Mouse (Mus musculus) frontal cortex, postnatal 36 days (tissue): ENCODE data around the gene Olfr1002.
"Not testable (repeated sequence)": the region's sequence is repeated elsewhere in the genome, so short reads cannot be mapped to it uniquely, and the experiment has no call there.

Source experiments
- DNase-seq, 2 experiments: peaks; one replicate each; pipeline ENCODE4 v3.0.0; 2022; ENCODE audit warnings: low spot score in 2 of 2

The Olfr1002 gene

DNA sequence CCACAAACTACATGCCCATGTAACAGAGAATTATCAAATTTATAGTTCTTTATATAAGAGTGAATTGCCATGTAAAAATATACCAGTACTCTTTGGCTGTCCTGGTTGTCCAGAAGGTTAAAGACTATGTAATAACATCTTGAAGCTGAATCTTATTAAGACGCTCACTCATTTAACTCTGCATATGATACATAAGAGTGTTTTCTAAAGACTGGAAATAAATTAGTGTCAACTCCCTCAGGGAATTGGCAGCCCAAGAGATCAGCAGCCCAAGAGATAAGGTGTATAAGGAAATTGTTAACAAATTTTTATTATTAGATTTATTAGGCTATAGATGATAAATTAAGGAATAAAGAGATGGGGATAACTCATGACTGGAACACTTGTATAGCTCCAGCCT, at the start of gene Olfr1002:
TSS of gene Olfr1002 (minus strand) at position 101 of the 400 bp plus-strand sequence.
- DNase-seq = no peak

DNA sequence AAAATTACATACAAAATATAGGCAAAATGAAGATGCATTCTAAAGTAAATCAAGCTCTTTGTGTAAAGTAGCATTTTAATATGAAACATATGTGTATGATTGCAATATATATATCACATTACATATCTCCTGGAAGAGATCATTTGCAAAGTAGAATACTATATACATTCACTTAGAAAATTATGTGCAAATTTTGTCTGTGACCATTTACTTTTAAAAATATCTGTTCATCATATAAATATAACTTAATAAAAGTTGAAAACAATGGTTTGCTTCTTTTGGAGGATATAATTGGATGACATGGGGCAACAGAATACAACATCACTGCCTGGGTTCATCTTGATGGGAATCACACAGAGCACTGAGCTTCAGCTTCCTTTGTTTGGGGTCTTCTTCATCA, 38.6 kb upstream of the Olfr1002 start, which contains the start of gene Olfr1008:
TSS of gene Olfr1008 (plus strand) at position 301 of the 400 bp plus-strand sequence.
- no peak for DNase-seq

DNA sequence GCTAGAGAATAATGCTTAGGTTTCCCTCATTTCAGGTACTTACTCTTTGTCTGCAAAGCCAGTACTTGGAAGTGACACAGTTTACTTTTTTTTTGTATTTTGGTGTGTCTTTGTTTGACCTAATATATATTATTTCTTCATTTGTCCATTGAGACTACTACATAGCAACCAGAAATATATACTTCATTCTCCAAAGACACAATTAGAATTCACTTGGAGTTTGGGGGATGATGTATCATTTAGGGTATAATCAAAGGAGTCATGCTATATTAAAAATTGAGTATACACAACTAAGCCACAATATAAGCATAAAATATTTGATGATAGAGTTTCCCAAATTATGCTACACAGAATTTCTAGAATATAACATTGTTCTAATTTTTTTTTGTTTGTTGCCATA, 28.2 kb upstream of the Olfr1002 start, which contains the start of gene Olfr1006:
TSS of gene Olfr1006 (minus strand) at position 101 of the 400 bp plus-strand sequence.
- no peak for DNase-seq

DNA sequence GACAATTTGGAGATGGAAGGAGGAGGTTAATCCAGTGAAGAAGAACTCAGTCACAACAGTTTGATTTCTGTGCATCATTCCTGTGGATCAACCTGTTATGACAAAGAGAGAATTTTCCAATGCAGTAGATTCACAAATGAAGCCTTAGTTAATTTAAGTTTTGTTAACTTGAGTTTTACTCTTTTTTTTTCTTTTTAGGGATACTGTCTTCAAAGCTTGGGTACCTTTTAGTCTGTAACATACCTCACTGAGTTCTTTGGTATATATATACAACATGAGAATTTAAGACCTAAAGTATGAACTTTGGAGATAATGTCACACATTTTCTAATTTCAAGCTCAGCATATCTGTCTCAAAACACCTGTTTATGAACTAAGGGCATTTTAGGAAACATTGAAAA, 13.9 kb upstream of the Olfr1002 start, which contains the start of gene Olfr154:
TSS of gene Olfr154 (minus strand) at position 101 of the 400 bp plus-strand sequence.
- DNase-seq = not testable (repeated sequence)

DNA sequence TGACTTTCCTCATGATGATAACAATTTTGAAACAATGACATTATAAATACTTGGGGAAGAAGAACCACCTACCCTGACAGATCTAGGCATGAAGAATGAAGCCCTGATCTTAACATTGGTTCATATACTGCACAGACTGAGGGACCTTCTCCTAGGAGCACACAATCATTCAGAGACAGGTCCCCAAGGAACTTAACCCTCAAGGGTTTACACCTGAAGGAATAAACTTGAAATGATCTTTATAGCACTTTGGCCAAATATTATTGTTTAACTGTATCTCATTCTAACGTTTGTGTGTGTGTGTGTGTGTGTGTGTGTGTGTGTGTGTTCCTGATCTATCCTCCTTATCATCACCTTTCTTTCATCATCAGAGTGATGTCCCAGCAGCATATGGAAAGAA, 38.7 kb downstream of the Olfr1002 start, which contains the start of gene Olfr1000:
TSS of gene Olfr1000 (minus strand) at position 101 of the 400 bp plus-strand sequence.
- DNase-seq = no peak
